Mouse (Mus musculus) stomach, embryonic 14.5 days (tissue): ENCODE data around the gene Tmem109. TPM values are rescaled to one million over a fixed set of nuclear protein-coding genes. Genes with fewer than 3 reads are reported as not detected.
A peak's percentile ranks its signal among the peaks of the same experiment; 100 is the strongest.

Experiments used
- ATAC-seq: fragments of 200-750 bp; cut with Nextera tagmentation; 2 replicates; pipeline ENCODE4 v1.8.0; 2017; ENCODE audit warnings: low read depth, moderate TSS enrichment; ENCODE audit not compliant: insufficient number of reproducible peaks, insufficient read depth, low FRiP score
- H3K27ac ChIP-seq: fragments of 300-500 bp; sonication (generic); 2 replicates; pipeline ENCODE4 v1.5.1; 2014; ENCODE audit warnings: mild to moderate bottlenecking, low read length, moderate library complexity, mixed read lengths
- H3K27me3 ChIP-seq: fragments of 300-500 bp; sonication (generic); 2 replicates; pipeline ENCODE4 v1.6.1; 2014; ENCODE audit warnings: low read length, control low read depth, mixed read lengths; ENCODE audit not compliant: control insufficient read depth, insufficient read depth
- H3K36me3 ChIP-seq: fragments of 300-500 bp; sonication (generic); 2 replicates; pipeline ENCODE4 v1.6.1; 2014; ENCODE audit warnings: mild to moderate bottlenecking, control low read depth, low read length, moderate library complexity, mixed read lengths; ENCODE audit not compliant: control insufficient read depth, insufficient read depth
- H3K4me1 ChIP-seq: fragments of 300-500 bp; sonication (generic); 2 replicates; pipeline ENCODE4 v1.6.1; 2014; ENCODE audit warnings: low read length, control low read depth, mixed read lengths; ENCODE audit not compliant: control insufficient read depth, insufficient read depth
- H3K4me2 ChIP-seq: fragments of 300-500 bp; sonication (generic); replicated peaks from 2 replicates; pipeline ENCODE4 v1.6.1; 2014; ENCODE audit warnings: low read depth, low read length, control low read depth
- H3K4me3 ChIP-seq: fragments of 300-500 bp; sonication (generic); 2 replicates; pipeline ENCODE4 v1.5.1; 2014; ENCODE audit warnings: low read depth, low read length, control low read depth
- H3K9ac ChIP-seq: fragments of 300-500 bp; sonication (generic); replicated peaks from 2 replicates; pipeline ENCODE4 v1.6.1; 2014; ENCODE audit warnings: low read depth, mild to moderate bottlenecking, control low read depth, low read length, moderate library complexity, mixed read lengths
- H3K9me3 ChIP-seq: fragments of 300-500 bp; sonication (generic); 2 replicates; pipeline ENCODE4 v1.6.1; 2016; ENCODE audit warnings: low read depth, low read length, control low read depth; ENCODE audit not compliant: control insufficient read depth
- WGBS: fragments of 180-500 bp; shearing (Covaris S2); extraction: QIAGEN DNeasy Blood & Tissue Kit; methylation state at CpG from one replicate; pipeline ENCODE4 v1.1.7; 2014; 5-methylcytosine and 5-hydroxymethylcytosine counted together
- polyA plus RNA-seq: library from polyadenylated mRNA; unstranded; fragments of >200 nt; fragmentation: Nextera tagmentation; extraction: Ambion mirVana; gene quantifications from 2 replicates; pipeline ENCODE4 v1.2.1, GENCODE M21; 2014

Gene Tmem109
- polyA plus RNA-seq, 1 experiment from 2014 or later: 132 TPM

DNA sequence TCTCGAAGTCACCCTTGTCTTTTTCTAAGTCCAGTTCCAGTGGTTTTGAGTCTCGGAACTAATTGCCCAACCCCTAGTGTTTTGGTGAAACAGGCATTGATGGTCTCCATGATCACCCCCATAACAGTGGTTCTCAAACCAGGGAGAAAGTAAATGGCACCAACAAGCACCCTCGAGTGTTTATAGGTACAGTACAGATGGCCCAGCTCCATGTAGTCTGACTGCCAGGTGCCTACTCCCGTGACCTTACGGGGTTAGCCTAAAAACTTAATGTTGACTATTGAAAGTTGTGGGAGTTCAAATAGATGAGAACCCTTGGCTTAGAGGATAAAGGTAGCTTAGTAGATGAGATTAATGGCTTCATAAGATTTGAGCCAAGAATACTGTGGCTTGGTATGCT lies 19.2 kb upstream of the Tmem109 start:
- Histone ChIP-seq H3K4me3 (no peak overlapping the region), H3K9ac (no peak overlapping the region), H3K36me3 (peaks cover 69% of the 10 kb centered on the region), H3K4me1 (peaks cover 27% of the 10 kb centered on the region), H3K9me3 (no peaks in the 10 kb centered on the region), H3K27ac (no peak overlapping the region), H3K27me3 (no peaks in the 10 kb centered on the region), H3K4me2 (no peak overlapping the region)
- 89% methylated on average over 5 of the region's 5 CpGs for WGBS
- no peak for ATAC-seq

DNA sequence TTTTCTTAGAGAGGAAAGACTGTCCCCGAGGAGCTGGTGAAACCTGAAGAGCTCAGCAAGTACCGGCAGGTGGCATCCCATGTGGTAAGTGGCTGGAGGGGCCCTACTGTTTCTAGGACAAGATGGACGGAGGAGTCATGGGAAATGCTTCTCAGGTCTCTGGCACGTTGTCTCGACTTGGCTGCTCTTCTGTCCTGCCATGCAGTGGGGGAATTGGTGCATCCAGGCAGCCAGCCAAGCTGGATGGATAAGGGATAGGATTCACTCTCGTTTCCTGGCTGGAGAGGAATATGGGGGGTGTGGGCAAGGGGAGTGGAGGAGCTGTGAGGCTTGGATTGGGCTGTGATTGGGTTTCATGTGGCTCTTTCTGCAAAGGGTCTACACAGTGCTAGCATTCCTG lies 18.5 kb upstream of the Tmem109 start:
- peaks cover 69% of the 10 kb centered on the region for H3K36me3 ChIP-seq
- 83% methylated on average over 6 of the region's 6 CpGs for WGBS
- no peak overlapping the region for H3K9ac ChIP-seq
- peaks cover 23% of the 10 kb centered on the region for H3K4me1 ChIP-seq
- H3K9me3 ChIP-seq: no peaks in the 10 kb centered on the region
- no peak for ATAC-seq
- no peaks in the 10 kb centered on the region for H3K27me3 ChIP-seq
- no peak overlapping the region for H3K4me2 ChIP-seq
- H3K27ac ChIP-seq: no peak overlapping the region
- H3K4me3 ChIP-seq: no peak overlapping the region

DNA sequence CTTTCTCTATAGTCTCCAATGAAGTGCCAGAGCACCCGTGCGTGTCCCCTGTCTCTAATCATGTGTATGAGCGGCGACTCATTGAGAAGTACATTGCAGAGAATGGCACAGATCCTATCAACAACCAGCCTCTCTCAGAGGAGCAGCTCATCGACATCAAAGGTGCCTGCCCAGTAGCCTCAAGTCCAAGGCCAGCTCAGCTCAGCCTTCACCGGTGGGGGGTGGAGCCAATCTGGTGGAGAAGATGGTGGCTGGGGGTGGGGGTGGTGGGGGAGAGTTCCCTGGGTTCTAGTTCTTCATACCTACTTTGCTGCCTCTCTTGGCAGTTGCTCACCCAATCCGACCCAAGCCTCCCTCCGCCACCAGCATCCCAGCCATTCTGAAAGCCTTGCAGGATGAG lies 15.7 kb upstream of the Tmem109 start:
- no peaks in the 10 kb centered on the region for H3K27me3 ChIP-seq
- H3K27ac ChIP-seq: no peak overlapping the region
- 0 out of 2 replicates have a peak overlapping the region, but pooled peaks have one; percentile 89 for H3K4me2 ChIP-seq
- no peaks in the 10 kb centered on the region for H3K9me3 ChIP-seq
- peaks cover 47% of the 10 kb centered on the region for H3K36me3 ChIP-seq
- no peak for ATAC-seq
- peaks cover 13% of the 10 kb centered on the region for H3K4me1 ChIP-seq
- 82% methylated on average over 8 of the region's 8 CpGs for WGBS
- H3K4me3 ChIP-seq: no peak overlapping the region
- H3K9ac ChIP-seq: no peak overlapping the region

DNA sequence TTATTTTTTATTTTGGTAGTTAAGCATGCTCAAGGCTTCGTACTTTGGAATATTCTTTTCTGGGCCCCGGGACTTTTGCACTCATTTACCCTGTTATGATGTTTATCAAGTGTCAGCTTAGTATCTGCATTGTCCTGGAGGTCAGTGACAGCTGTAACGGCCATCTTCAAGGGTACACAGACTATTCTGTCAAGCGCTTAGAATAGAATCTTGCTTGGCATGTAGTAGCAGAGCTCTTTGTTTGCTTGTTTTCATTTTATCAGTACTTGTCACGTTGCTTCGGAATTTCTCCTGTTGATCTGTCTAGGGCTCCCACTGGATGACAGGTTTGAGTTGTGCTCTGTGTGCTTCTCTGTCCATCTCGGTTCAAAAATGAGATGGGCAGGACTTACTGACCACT lies 15.0 kb upstream of the Tmem109 start:
- peak overlapping the region; percentile 89 for H3K4me2 ChIP-seq
- peaks cover 40% of the 10 kb centered on the region for H3K36me3 ChIP-seq
- no peaks in the 10 kb centered on the region for H3K9me3 ChIP-seq
- H3K4me1 ChIP-seq: peaks cover 13% of the 10 kb centered on the region
- no peaks in the 10 kb centered on the region for H3K27me3 ChIP-seq
- H3K27ac ChIP-seq: no peak overlapping the region
- 73% methylated on average over 7 of the region's 7 CpGs for WGBS
- ATAC-seq: no peak
- peak overlapping the region; percentile 91 for H3K4me3 ChIP-seq
- H3K9ac ChIP-seq: peak overlapping the region; percentile 82

DNA sequence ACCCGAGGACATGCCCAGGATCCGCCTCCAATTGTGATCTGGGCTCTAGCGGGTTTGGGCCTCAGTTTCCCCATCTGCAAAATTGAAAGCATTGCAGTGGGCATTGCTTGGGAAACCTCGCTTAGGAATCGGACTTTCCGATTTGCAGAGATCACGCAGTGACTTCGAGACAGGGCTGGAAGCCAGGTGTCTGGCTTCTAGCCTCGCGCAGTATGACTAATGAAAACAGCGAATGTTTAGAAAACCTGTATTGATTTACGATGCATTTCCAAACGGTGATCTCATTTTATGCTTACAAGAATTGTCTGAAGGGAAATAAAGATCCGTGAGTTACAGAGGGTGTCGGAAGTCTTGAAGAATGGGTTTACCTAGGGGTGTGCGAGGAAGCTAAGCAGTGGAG lies 13.9 kb upstream of the Tmem109 start:
- ATAC-seq: no peak

DNA sequence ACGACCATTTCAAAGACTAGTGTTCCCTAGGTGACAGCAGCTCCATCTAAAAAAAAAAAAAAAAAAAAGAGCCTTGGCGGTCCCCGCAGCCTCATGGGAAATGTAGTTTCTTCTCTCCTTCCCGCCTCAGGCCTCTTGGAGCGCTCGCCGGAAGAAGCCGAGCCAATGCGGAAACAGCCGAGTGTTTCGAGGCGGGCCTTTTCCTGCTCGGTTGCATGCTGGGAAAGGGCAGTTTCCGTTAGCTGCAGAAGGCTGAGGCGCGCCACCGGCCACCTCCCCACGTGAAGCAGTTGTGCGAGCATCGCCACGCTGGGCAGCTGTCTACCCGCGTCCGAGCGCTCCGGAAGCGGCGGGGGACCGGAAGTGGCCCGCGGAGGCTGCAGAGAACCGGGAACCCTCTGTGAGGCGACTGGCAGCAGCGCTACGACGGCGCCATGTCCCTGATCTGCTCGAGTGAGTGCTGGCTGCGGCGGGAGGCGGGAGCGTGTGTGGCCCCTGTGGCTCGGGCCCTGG lies 13.3 kb upstream of the Tmem109 start, which contains the start of gene Prpf19:
TSS of gene Prpf19 (plus strand) at position 216 of the 513 bp plus-strand sequence.
- H3K4me1 ChIP-seq: peaks cover 13% of the 10 kb centered on the region
- peak; percentile 96 for ATAC-seq
- peak within 1 kb of the TSS; percentile 82 for H3K9ac ChIP-seq
- peak within 1 kb of the TSS; percentile 89 for H3K4me2 ChIP-seq
- peak within 1 kb of the TSS; percentile 91 for H3K4me3 ChIP-seq
- no peaks in the 10 kb centered on the region for H3K27me3 ChIP-seq
- no peaks in the 10 kb centered on the region for H3K9me3 ChIP-seq
- H3K36me3 ChIP-seq: peaks cover 22% of the 10 kb centered on the region
- peak within 1 kb of the TSS; percentile 93 for H3K27ac ChIP-seq
- WGBS: under 1% methylated on average over 43 of the region's 43 CpGs

More for the DNA sequence above, 13.9 kb upstream of the Tmem109 start:
- Histone ChIP-seq H3K27me3 (no peaks in the 10 kb centered on the region), H3K9me3 (no peaks in the 10 kb centered on the region), H3K27ac (peak overlapping the region; percentile 93), H3K4me1 (peaks cover 13% of the 10 kb centered on the region), H3K4me2 (peak overlapping the region; percentile 89), H3K36me3 (peaks cover 29% of the 10 kb centered on the region), H3K4me3 (peak overlapping the region; percentile 91), H3K9ac (peak overlapping the region; percentile 82)
- 1% methylated on average over 16 of the region's 16 CpGs for WGBS

DNA sequence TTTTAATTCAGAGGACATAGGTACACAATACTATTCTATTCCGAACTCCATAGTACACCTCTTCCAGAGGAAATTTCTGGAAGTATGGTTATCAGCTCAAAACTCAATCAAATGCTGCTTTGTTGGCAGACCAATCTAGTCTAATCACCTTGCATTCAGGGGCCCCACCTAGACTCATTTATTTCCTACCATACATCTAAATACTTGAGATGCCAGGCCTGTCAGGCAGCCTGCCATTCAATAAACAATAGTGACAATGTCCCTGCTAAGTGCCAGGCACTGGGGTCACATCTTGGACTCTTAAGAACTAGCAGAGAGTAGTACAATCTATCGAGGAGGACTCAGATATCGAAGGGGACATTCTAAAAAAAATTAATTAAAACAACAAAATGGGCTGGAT lies 10.4 kb upstream of the Tmem109 start:
- H3K4me1 ChIP-seq: peaks cover 12% of the 10 kb centered on the region
- H3K27me3 ChIP-seq: no peaks in the 10 kb centered on the region
- no peak for ATAC-seq
- no peak overlapping the region for H3K4me3 ChIP-seq
- H3K36me3 ChIP-seq: no peaks in the 10 kb centered on the region
- H3K4me2 ChIP-seq: no peak overlapping the region
- 78% methylated on average over 3 of the region's 3 CpGs for WGBS
- no peak overlapping the region for H3K27ac ChIP-seq
- no peak overlapping the region for H3K9ac ChIP-seq
- H3K9me3 ChIP-seq: no peaks in the 10 kb centered on the region

DNA sequence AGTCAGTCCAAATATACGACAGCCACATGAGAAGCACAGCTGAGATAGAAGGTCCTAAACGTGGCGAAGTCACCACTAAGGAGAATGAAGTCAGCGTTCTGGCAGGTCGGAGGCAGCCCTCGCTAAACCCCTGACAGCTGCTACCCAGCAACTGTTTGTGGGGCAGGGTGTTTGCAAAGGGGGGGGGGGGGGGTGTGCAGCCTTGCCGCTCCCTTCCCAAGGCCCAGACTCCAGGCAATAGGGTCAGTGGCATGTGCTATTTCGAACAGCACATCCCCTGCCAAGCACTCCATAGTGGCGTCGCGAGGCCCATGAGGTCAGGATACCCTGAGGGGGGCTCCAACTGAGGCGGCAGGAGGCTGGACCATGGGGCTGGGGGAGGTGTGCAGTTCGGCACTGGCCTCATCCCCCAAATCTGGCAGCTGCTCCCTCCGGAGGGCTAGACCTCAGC lies 801 bp downstream of the Tmem109 start:
- H3K27me3 ChIP-seq: no peaks in the 10 kb centered on the region
- ATAC-seq: 0 out of 2 replicates have a peak, but pooled peaks have one; percentile 5
- 2% methylated on average over 14 of the region's 14 CpGs for WGBS
- peak overlapping the region; percentile 93 for H3K27ac ChIP-seq
- peak overlapping the region; percentile 60 for H3K4me3 ChIP-seq
- no peaks in the 10 kb centered on the region for H3K36me3 ChIP-seq
- H3K9ac ChIP-seq: peak overlapping the region; percentile 63
- H3K4me2 ChIP-seq: peak overlapping the region; percentile 88
- H3K9me3 ChIP-seq: peaks cover 12% of the 10 kb centered on the region; the same call in 1 of the 2 replicates
- peaks cover 15% of the 10 kb centered on the region for H3K4me1 ChIP-seq
